Mouse (Mus musculus): Measurements from ENCODE around the gene Aqp3. TPM values are rescaled to one million over a fixed set of nuclear protein-coding genes. Genes with fewer than 3 reads are reported as not detected.

Aqp3 gene
- total and polyA plus RNA-seq, 2 experiments: not detected

DNA sequence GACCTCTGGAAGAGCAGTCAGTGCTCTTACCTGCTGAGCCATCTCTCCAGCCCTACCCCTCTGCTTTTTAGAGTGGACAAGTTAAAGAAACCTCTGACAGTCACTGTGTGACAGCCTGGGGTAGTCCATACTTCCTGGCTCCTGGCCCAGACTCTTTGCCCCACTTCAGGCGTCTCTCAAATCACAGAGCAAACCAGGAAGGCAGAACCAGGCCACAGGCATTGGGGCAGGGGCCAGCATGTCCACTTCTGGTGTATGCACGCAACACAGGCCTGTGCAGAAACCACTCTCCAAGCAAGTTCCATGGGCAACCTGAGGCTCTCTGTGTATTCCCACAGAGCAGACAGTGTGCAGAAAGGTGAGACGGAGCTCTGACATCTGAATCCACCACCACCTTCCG, 32.8 kb downstream of the Aqp3 start:
- Histone ChIP-seq H3K27ac (replicated peaks; ENCODE audit: insufficient read depth, low read depth, low read length) (no peak overlapping the region), H3K27me3 (ENCODE audit: control insufficient read depth, insufficient read depth, low read length) (no peaks in the 10 kb centered on the region), H3K4me3 (ENCODE audit: insufficient read depth, low read depth, low read length) (no peak overlapping the region), H3K4me1 (ENCODE audit: control insufficient read depth, insufficient read depth, low read length) (no peaks in the 10 kb centered on the region), H3K79me2 (ENCODE audit: control insufficient read depth, insufficient read depth, low read length) (no peaks in the 10 kb centered on the region), H3K9ac (ENCODE audit: low read depth, low read length) (no peak overlapping the region), H3K36me3 (ENCODE audit: control insufficient read depth, insufficient read depth, low read length) (no peaks in the 10 kb centered on the region)
- WGBS: 95% methylated on average over 4 of the region's 4 CpGs
- DNase-seq (ENCODE audit: extremely low read depth, low read depth, low spot score): no peak
- TF ChIP-seq POLR2A (IDR thresholded peaks at IDR 0.05; ENCODE audit: extremely low read depth, insufficient read depth, low read length) (no peak), CTCF (IDR thresholded peaks at IDR 0.05; ENCODE audit: low read depth, low read length) (no peak)

DNA sequence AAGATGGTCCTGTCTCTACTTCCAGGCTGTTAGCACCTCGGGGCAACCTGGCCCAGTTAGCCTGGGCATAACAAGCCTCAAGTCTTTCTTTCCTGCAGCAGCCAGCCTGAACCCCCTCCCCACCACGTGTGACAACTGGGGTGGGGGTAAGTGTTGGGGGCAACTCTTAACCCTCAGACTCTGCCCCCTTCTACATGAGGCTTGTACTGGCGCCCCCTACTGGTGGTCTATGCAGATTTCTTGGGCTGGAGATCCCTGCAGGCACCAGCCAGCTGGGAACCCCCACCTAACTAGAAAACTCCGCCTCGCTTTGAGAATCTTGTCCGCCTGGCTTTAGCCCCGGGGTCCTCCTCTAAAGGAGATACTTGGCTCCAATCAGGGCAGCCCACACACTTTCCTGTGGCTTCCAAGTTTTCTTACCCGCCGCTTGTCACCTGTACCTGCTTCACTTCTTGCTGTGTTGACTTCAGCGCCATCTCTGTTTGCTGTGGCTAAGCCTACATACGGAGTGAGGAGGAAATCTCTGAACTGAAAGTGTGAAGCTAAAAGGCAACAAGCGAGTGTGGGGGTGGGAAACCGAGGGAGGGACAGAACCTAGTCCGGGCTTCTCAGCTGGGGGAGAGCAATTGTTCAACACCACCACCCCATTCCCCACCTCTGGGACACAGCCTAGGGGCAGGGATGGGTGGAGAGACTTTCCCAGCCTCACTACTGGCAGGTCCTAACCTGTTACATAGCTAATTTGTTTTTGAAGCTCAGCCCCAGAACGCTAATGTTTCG, 33.9 kb downstream of the Aqp3 start:
- H3K79me2 ChIP-seq (ENCODE audit: control insufficient read depth, insufficient read depth, low read length): no peaks in the 10 kb centered on the region
- 29% methylated on average over 16 of the region's 16 CpGs for WGBS
- H3K27me3 ChIP-seq (ENCODE audit: control insufficient read depth, insufficient read depth, low read length): no peaks in the 10 kb centered on the region
- H3K27ac ChIP-seq (replicated peaks; ENCODE audit: insufficient read depth, low read depth, low read length): no peak overlapping the region
- TF ChIP-seq POLR2A (IDR thresholded peaks at IDR 0.05; ENCODE audit: extremely low read depth, insufficient read depth, low read length): no peak
- TF ChIP-seq CTCF (IDR thresholded peaks at IDR 0.05; ENCODE audit: low read depth, low read length): peak; percentile 67
- H3K9ac ChIP-seq (ENCODE audit: low read depth, low read length): no peak overlapping the region
- H3K4me1 ChIP-seq (ENCODE audit: control insufficient read depth, insufficient read depth, low read length): no peaks in the 10 kb centered on the region
- no peak overlapping the region for H3K4me3 ChIP-seq (ENCODE audit: insufficient read depth, low read depth, low read length)
- H3K36me3 ChIP-seq (ENCODE audit: control insufficient read depth, insufficient read depth, low read length): no peaks in the 10 kb centered on the region
- DNase-seq (ENCODE audit: extremely low read depth, low read depth, low spot score): peak; percentile 12

DNA sequence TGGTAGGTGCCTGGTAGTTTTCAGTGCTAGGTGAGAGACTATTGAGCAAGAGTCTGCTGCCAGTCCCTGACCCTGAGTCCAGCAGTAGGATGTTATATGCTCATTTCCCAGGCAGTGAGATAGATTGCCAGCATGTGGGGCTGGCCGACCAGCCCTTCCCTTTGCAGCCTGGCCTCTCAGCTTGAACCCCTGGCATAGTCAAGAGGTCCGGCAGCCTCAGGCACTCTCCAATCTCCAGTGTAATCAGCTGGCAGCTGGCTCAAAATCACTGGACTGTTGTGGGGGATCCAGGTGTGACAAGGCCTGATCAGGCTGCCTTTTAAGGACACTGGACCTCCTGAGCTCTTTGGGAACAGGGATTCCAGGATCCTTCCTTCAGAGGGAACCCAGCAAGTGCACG, 34.6 kb downstream of the Aqp3 start:
- TF ChIP-seq CTCF (IDR thresholded peaks at IDR 0.05; ENCODE audit: low read depth, low read length) (no peak), POLR2A (IDR thresholded peaks at IDR 0.05; ENCODE audit: extremely low read depth, insufficient read depth, low read length) (no peak)
- Histone ChIP-seq H3K4me1 (ENCODE audit: control insufficient read depth, insufficient read depth, low read length) (no peaks in the 10 kb centered on the region), H3K27ac (replicated peaks; ENCODE audit: insufficient read depth, low read depth, low read length) (no peak overlapping the region), H3K79me2 (ENCODE audit: control insufficient read depth, insufficient read depth, low read length) (no peaks in the 10 kb centered on the region), H3K27me3 (ENCODE audit: control insufficient read depth, insufficient read depth, low read length) (no peaks in the 10 kb centered on the region), H3K9ac (ENCODE audit: low read depth, low read length) (no peak overlapping the region), H3K36me3 (ENCODE audit: control insufficient read depth, insufficient read depth, low read length) (no peaks in the 10 kb centered on the region), H3K4me3 (ENCODE audit: insufficient read depth, low read depth, low read length) (no peak overlapping the region)
- DNase-seq (ENCODE audit: extremely low read depth, low read depth, low spot score): no peak
- whole genome bisulfite sequencing: 56% methylated on average over 3 of the region's 3 CpGs

DNA sequence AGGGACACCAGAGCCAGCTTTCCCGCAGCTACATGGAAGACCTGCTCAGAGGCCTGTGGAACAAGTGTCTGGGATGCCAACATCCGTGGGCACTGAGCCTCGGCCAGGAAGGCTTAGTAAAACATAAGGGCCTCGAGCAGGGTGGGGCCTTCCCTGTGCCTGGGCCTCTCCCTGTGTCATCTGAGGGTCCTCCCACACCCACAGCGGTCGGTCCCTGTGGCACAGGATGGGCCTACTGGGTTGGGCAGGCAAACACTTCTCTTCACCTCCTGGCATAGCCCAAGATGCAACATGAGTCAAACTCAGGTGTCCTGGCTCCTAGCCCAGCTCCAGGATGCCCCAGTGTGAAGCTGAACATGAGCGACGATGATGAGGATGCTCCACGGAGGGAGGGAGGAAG, 40.6 kb downstream of the Aqp3 start:
- H3K9ac ChIP-seq (ENCODE audit: low read depth, low read length): no peak overlapping the region
- 78% methylated on average over 9 of the region's 9 CpGs for WGBS

DNA sequence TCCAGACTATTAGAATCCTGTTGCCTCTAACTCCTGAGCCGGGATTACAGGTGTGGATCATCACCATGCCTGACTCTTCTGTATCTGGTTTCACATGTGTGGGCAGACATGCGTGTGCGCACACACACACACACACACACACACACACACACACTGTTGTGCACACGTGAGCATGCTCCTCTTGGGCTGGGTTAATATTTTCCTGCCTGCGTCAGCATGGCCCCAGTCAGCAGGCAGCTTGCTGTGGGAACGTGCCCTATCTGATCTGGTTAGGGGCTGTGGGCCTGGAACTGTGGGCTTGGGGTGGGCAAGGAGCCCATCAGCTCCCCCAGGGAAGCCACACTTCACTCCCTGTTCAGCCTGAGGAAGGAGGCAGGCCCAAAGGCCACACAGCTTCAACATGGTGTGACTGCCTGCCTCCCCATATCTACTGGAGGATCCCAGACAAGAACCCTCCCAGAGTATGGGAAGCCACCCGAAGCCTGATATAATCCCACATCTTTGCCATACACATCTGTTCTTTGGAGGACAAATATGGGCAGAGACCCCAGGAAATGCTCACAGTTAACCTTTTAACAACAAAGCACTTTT, 41.1 kb downstream of the Aqp3 start:
- H3K79me2 ChIP-seq (ENCODE audit: control insufficient read depth, insufficient read depth, low read length): no peaks in the 10 kb centered on the region
- TF ChIP-seq CTCF (IDR thresholded peaks at IDR 0.05; ENCODE audit: low read depth, low read length) (no peak), POLR2A (IDR thresholded peaks at IDR 0.05; ENCODE audit: extremely low read depth, insufficient read depth, low read length) (no peak)
- no peaks in the 10 kb centered on the region for H3K4me1 ChIP-seq (ENCODE audit: control insufficient read depth, insufficient read depth, low read length)
- no peaks in the 10 kb centered on the region for H3K36me3 ChIP-seq (ENCODE audit: control insufficient read depth, insufficient read depth, low read length)
- H3K4me3 ChIP-seq (ENCODE audit: insufficient read depth, low read depth, low read length): no peak overlapping the region
- no peak for DNase-seq (ENCODE audit: extremely low read depth, low read depth, low spot score)
- H3K9ac ChIP-seq (ENCODE audit: low read depth, low read length): no peak overlapping the region
- 64% methylated on average over 7 of the region's 7 CpGs for WGBS
- H3K27me3 ChIP-seq (ENCODE audit: control insufficient read depth, insufficient read depth, low read length): no peaks in the 10 kb centered on the region
- H3K27ac ChIP-seq (replicated peaks; ENCODE audit: insufficient read depth, low read depth, low read length): no peak overlapping the region

More for the DNA sequence above, 40.6 kb downstream of the Aqp3 start:
- Histone ChIP-seq H3K4me1 (ENCODE audit: control insufficient read depth, insufficient read depth, low read length) (no peaks in the 10 kb centered on the region), H3K79me2 (ENCODE audit: control insufficient read depth, insufficient read depth, low read length) (no peaks in the 10 kb centered on the region), H3K36me3 (ENCODE audit: control insufficient read depth, insufficient read depth, low read length) (no peaks in the 10 kb centered on the region), H3K4me3 (ENCODE audit: insufficient read depth, low read depth, low read length) (no peak overlapping the region), H3K27me3 (ENCODE audit: control insufficient read depth, insufficient read depth, low read length) (no peaks in the 10 kb centered on the region), H3K27ac (replicated peaks; ENCODE audit: insufficient read depth, low read depth, low read length) (no peak overlapping the region)
- DNase-seq (ENCODE audit: extremely low read depth, low read depth, low spot score): no peak
- TF ChIP-seq POLR2A (IDR thresholded peaks at IDR 0.05; ENCODE audit: extremely low read depth, insufficient read depth, low read length) (no peak), CTCF (IDR thresholded peaks at IDR 0.05; ENCODE audit: low read depth, low read length) (no peak)

DNA sequence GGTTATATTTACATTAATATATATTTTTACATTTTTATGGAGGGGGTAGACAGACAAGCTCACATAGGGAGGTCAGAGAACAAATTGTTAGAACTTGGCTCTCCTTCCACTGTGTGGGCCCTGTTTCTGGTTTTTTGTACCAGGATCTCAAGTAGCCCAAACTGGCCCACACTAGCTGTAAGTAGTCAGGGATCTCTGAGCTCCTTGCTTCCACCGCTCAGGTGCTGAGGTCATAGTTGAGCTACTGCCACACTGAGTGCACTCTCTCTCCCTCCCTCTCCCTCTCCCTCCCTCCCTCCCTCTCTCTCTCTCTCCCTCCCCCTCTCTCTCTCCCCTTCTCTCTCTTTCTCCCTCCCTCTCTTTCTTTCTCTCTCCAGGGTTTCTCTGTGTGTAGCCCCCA, 41.7 kb downstream of the Aqp3 start:
- Histone ChIP-seq H3K9ac (ENCODE audit: low read depth, low read length) (no peak overlapping the region), H3K27ac (replicated peaks; ENCODE audit: insufficient read depth, low read depth, low read length) (no peak overlapping the region), H3K27me3 (ENCODE audit: control insufficient read depth, insufficient read depth, low read length) (no peaks in the 10 kb centered on the region), H3K79me2 (ENCODE audit: control insufficient read depth, insufficient read depth, low read length) (no peaks in the 10 kb centered on the region), H3K4me3 (ENCODE audit: insufficient read depth, low read depth, low read length) (no peak overlapping the region), H3K36me3 (ENCODE audit: control insufficient read depth, insufficient read depth, low read length) (no peaks in the 10 kb centered on the region), H3K4me1 (ENCODE audit: control insufficient read depth, insufficient read depth, low read length) (no peaks in the 10 kb centered on the region)
- no peak for DNase-seq (ENCODE audit: extremely low read depth, low read depth, low spot score)
- no peak for TF ChIP-seq CTCF (IDR thresholded peaks at IDR 0.05; ENCODE audit: low read depth, low read length)
- TF ChIP-seq POLR2A (IDR thresholded peaks at IDR 0.05; ENCODE audit: extremely low read depth, insufficient read depth, low read length): no peak
- 50% methylated on average over 1 of the region's 1 CpGs for WGBS

Measured in liver, adult 2 months (tissue).